Mouse (Mus musculus): ENCODE data around the gene Atf7ip2. TPM values are rescaled to one million over a fixed set of nuclear protein-coding genes. Genes with fewer than 3 reads are reported as not detected.
A peak's percentile ranks its signal among the peaks of the same experiment; 100 is the strongest.
"Not testable (repeated sequence)": the region's sequence is repeated elsewhere in the genome, so short reads cannot be mapped to it uniquely, and the experiment has no call there.

Atf7ip2 gene
- 0.43 and 1.1 TPM in 2 replicates for total RNA-seq (2021)
- long read RNA-seq = 0 reads

DNA sequence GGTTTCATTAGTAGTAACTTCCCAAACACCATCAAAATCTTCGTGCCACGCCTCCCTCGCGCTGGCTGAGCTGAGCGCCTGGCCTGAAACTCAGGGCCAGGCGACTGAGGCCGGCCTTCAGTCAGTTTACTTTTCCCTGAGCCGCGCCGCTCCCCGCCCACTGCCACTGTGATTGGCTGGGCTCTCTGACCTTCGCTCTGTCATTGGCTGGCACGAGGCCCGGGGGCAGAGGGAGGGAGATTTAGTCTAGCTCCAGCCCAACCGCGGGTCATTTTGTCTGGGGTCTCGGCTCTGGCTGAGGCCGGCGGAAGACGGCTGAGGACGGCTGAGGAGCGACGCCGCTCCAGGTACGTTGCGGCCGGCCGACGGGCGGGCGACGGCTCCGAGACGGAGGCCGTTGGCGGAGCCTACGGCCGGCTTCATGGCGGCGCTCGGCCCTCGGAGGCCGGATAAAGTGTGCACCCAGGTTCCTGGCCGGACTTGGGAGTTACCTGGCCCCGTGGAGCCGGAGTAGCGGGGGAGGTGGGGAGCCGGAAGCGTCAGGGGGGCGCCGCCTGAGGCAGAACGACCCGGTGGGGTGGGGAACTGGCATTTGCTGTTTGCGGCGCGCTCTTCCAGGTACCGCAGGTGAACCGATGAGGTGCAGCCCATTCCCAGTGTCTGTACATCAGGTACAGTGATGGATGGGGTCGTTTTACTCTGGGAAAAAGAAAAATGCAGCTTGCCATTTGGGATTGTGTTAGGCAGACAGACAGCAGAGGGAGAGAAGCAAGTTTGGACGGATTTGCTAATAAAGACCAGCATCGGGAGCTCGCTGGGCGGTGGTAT is at the start of gene Atf7ip2:
Gene Atf7ip2, plus strand, starts transcription at position 34 of the 828 bp plus-strand sequence.
- peak; percentile 97 for DNase-seq

DNA sequence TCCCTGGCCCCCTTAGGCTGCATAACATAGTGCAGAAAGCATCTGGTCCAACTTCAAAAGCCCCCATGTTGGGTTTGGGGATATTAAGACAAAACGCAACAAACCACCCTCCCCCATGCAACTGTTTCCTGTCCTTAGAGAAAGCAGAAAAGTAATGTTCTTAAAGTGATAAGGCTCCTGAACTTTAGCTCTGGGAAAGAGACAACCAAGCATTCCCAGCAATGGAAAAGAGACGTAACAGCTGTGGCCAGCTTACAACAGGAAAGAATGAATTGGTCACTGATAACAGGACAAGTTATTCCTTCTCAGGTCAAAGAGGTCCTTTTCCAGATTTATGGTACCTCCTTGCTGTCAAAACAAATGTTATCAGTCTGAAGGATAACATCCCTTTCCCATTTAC is 49.3 kb upstream of the Atf7ip2 start:
- no peak for DNase-seq

DNA sequence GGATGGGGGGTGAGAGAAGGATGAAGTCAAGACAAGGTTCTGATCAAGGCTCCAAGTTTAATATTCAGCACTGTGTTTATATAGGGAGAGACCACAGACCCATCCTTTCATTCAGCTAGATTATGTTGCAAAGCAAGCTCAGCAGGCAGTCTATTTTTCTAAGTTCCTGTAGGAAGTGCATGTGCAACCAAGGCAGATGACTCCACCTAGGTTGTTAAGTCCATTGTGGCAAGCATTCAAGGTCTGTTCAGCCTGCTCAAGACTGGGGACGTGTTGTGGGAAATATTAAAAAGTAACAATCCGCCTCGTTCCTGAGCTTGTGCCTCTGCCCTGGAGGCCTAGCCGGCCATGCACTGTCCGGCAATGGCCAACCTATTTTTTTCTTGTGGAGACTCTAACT is 45.1 kb upstream of the Atf7ip2 start:
- DNase-seq = no peak

- DNase-seq = no peak
Measured at GRCm38 (mm10) chr16:10169123-10169905, 23.2 kb upstream of the Atf7ip2 start.

DNA sequence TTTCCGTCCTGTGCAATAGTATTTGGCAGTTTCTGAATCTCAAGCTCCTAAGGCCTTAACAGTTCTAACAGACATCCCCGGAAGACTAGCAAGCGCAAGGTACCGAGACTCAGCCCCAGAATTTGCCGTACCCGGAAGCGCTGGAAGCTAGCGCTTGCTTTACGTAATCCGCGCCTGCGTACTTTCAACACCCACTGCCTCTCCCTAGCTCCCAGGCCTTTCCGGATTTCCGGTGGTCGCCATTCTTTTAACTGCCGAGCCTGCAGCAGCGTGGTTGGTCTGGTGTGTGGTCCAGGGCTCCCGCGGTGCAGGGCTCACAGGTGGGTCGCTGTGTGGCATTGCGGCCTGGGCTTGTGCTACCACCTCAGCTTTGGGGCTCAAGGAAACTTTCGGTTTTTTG is 22.5 kb upstream of the Atf7ip2 start, which contains the start of gene Rpl39l:
Gene Rpl39l, plus strand, starts transcription at position 222 of the 400 bp plus-strand sequence.
- DNase-seq = no peak

- DNase-seq = no peak
Measured at GRCm38 (mm10) chr16:10171276-10171675, 21.2 kb upstream of the Atf7ip2 start.

- DNase-seq = no peak
Measured at GRCm38 (mm10) chr16:10172179-10172820, 20.2 kb upstream of the Atf7ip2 start.

- not testable (repeated sequence) for DNase-seq
Measured at GRCm38 (mm10) chr16:10187461-10187860, 5.1 kb upstream of the Atf7ip2 start.

DNA sequence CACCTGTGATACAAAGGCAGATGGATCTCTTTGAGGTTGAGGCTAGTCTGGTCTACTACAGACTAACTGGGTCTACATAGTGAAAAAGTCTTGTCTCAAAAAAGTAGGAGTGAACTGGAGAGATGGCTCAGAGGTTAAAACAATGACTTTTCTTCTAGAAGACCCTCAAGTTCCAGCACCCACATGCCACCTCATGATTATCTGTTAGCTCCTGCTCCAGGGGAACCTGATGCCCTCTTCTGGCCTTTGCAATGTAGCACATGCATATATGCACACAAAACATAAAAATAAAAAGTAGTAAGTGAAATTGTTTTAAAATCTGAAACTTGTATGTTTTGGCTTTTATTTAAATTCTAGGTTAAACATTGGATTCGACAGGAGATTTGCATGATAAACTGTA is 16.3 kb downstream of the Atf7ip2 start:
- no peak for DNase-seq

DNA sequence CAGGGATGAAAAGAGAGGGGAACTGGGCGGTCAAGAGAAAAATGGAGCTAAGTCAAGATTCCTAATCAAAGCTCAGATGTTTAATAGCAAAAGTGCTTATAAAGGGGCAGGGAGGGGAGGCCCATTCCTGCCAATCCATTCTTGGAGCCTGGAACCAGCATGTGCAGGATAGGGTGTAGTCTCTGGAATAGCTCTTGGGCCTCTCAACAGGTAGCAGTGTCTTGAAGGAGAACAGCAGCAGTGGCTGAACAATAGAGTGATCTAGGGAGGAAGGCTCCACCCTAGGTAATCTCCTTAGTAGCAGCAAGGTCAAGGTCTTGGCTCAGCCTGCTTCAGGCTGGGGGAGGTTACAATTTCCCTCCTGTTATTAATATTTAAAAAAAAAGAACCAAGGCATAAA is 23.9 kb downstream of the Atf7ip2 start:
- not testable (repeated sequence) for DNase-seq

GRCm38 (mm10) chr16:10217020-10217419 is 24.5 kb downstream of the Atf7ip2 start:
- DNase-seq = not testable (repeated sequence)

DNA sequence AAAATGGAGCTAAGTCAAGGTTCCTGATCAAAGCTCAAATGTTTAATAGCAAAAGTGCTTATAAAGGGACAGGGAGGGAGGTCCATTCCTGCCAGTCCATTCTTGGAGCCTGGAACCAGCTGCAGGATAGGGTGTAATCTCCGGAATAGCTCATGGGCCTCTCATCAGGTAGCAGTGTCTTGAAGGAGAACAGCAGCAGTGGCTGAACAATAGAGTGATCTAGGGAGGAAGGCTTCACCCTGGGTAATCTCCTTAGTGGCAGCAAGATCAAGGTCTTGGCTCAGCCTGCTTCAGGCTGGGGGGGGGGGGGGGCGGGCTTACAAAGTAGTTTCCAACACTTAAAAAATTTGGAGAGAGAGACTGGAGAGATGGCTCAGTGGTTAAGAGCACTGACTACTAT is 34.8 kb downstream of the Atf7ip2 start:
- no peak for DNase-seq

- DNase-seq = no peak
Measured at GRCm38 (mm10) chr16:10236601-10237000, 44.1 kb downstream of the Atf7ip2 start.

- no peak for DNase-seq
Measured at GRCm38 (mm10) chr16:10253993-10254392, 61.5 kb downstream of the Atf7ip2 start.

GRCm38 (mm10) chr16:10272256-10272655 is 79.7 kb downstream of the Atf7ip2 start:
- DNase-seq = peak; percentile 47

- peak; percentile 32 for DNase-seq
Measured at GRCm38 (mm10) chr16:10274465-10274864, 82.0 kb downstream of the Atf7ip2 start.

DNA sequence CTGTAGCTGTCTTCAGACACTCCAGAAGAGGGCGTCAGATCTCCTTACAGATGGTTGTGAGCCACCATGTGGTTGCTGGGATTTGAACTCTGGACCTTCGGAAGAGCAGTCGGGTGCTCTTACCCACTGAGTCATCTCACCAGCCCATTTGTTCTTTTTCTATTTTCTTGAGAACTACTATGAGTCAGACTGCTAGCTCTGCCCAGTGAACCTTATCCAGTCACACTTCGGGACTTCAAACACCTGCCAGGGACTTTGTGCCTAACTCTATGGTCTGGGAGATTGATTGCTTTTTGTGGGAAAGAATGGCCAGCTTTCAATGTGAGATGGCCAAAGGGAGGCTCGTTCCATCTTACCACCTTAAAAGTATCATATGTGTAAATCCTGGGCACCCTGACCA is 84.3 kb downstream of the Atf7ip2 start:
- not testable (repeated sequence) for DNase-seq

DNA sequence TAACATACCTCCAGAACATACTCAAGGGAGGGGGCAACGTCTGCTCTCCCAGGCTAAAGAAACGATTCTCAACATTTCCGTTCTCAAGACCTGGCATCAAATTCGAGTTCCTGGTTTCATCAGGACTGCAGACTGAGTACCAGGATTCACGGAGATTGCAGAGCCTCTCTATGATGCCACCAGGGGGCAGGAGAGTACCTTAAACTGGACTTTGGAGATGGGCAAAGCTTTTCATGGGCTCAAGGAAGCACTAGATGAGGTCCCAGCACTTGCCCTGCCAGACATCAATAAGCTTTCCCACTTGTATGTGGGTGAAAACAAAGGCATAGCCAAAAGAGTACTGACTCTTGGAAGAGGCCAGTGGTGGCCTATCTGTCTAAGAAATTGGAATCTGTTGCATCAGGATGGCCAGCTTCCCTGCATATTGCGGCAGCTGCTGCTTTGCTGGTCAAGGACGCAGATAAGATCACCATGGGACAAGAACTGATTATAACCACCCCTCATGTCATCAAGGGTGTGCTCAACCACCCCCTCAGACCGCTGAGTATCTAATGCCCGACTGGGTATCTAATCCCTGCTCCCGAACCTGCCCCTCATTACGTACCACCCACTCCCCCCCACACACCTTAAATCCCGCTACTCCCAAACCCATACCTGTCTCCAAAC is 87.9 kb downstream of the Atf7ip2 start:
- peak; percentile 78 for DNase-seq

- DNase-seq = no peak
Measured at GRCm38 (mm10) chr16:10281890-10282289, 89.4 kb downstream of the Atf7ip2 start.

GRCm38 (mm10) chr16:10286513-10287268 is 94.2 kb downstream of the Atf7ip2 start:
- no peak for DNase-seq

GRCm38 (mm10) chr16:10288115-10288514 is 95.6 kb downstream of the Atf7ip2 start:
- DNase-seq = no peak
